Mouse (Mus musculus): ENCODE results near the gene Asna1.

Asna1 gene

GRCm38 (mm10) chr8:84976031-84976762 is 48.9 kb downstream of the Asna1 start:
- DNase-seq (ENCODE audit: low read depth, low spot score), result peak; percentile 96

GRCm38 (mm10) chr8:84975434-84975833 is 49.6 kb downstream of the Asna1 start:
- DNase-seq (ENCODE audit: low read depth, low spot score), result no peak

GRCm38 (mm10) chr8:84974543-84975142 is 50.4 kb downstream of the Asna1 start:
- DNase-seq (ENCODE audit: low read depth, low spot score), result no peak

GRCm38 (mm10) chr8:84973803-84974542 is 51.1 kb downstream of the Asna1 start:
- no peak for DNase-seq (ENCODE audit: low read depth, low spot score)

GRCm38 (mm10) chr8:84973079-84973478 is 52.0 kb downstream of the Asna1 start:
- no peak for DNase-seq (ENCODE audit: low read depth, low spot score)

GRCm38 (mm10) chr8:84970913-84971312 is 54.2 kb downstream of the Asna1 start:
- no peak for DNase-seq (ENCODE audit: low read depth, low spot score)

- DNase-seq (ENCODE audit: low read depth, low spot score), result no peak
Measured at GRCm38 (mm10) chr8:84970135-84970790, 54.8 kb downstream of the Asna1 start.

- DNase-seq (ENCODE audit: low read depth, low spot score), result no peak
Measured at GRCm38 (mm10) chr8:84969241-84970134, 55.6 kb downstream of the Asna1 start, which contains the start of the genes Gm49661, Prdx2 and Rnaseh2a. Gm49661 (minus strand) TSS chr8:84969433. Prdx2 (plus strand) TSS chr8:84969587. Rnaseh2a (minus strand) TSS chr8:84969767.

- no peak for DNase-seq (ENCODE audit: low read depth, low spot score)
Measured at GRCm38 (mm10) chr8:84968650-84969049, 56.4 kb downstream of the Asna1 start.

All from skeletal muscle tissue, adult 2 months (tissue).